Mouse (Mus musculus): ENCODE measurements around the gene Gsto2.
A peak's percentile ranks its signal among the peaks of the same experiment; 100 is the strongest.

Gsto2 gene

GRCm38 (mm10) chr19:47891562-47892312 lies 26.4 kb downstream of the Gsto2 start:
- no peak for ATAC-seq (ENCODE audit: low TSS enrichment)

DNA sequence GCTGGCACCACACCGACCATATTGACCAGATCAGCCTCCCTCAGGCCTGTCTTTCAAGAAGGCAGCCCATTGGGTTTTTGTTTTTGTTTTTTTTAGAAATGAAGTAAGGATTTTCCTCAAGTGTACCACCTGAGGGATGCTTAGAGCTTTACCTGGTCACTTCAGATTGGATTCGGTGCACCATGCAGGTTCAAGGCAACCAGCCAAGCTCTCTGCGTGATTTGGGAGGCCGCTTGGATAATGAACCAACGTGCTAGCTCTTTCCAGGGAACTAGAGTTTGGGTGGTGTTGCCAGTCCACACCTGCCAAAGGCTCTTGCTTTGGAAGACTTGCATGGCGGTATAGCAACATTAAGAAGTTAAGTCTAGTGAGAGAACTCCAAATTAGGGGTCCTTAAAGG lies 27.8 kb downstream of the Gsto2 start:
- ATAC-seq (ENCODE audit: low TSS enrichment) = no peak

GRCm38 (mm10) chr19:47898472-47899079 lies 33.2 kb downstream of the Gsto2 start:
- ATAC-seq (ENCODE audit: low TSS enrichment) = no peak

- no peak for ATAC-seq (ENCODE audit: low TSS enrichment)
Observed at GRCm38 (mm10) chr19:47900012-47900411, 34.7 kb downstream of the Gsto2 start.

GRCm38 (mm10) chr19:47900558-47900957 lies 35.2 kb downstream of the Gsto2 start:
- ATAC-seq (ENCODE audit: low TSS enrichment) = no peak

GRCm38 (mm10) chr19:47902316-47903201 lies 37.2 kb downstream of the Gsto2 start:
- ATAC-seq (ENCODE audit: low TSS enrichment) = no peak

- ATAC-seq (ENCODE audit: low TSS enrichment) = no peak
Observed at GRCm38 (mm10) chr19:47903679-47904078, 38.3 kb downstream of the Gsto2 start.

GRCm38 (mm10) chr19:47905081-47905480 lies 39.7 kb downstream of the Gsto2 start:
- ATAC-seq (ENCODE audit: low TSS enrichment) = no peak

DNA sequence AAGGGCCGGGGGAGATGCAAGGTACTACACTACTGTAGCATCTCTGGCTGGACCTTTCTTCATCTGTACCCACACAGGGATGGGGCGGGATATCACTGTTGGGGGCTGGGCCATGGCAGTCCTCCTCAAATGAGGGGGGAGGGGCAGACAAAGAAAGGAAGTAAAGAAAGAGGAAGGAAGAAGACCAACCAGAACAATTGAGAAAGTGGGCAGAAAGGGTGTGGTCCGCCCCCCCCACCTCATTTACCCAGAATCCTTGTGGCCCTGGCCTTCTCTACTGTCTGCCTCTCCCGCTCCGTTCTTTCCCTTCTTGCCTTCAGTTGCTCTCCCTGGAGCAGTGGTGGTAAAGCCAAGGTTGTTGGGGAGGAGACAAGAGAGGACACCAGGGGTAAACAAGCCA lies 40.3 kb downstream of the Gsto2 start:
- ATAC-seq (ENCODE audit: low TSS enrichment) = no peak

- no peak for ATAC-seq (ENCODE audit: low TSS enrichment)
Observed at GRCm38 (mm10) chr19:47907596-47907995, 42.3 kb downstream of the Gsto2 start.

DNA sequence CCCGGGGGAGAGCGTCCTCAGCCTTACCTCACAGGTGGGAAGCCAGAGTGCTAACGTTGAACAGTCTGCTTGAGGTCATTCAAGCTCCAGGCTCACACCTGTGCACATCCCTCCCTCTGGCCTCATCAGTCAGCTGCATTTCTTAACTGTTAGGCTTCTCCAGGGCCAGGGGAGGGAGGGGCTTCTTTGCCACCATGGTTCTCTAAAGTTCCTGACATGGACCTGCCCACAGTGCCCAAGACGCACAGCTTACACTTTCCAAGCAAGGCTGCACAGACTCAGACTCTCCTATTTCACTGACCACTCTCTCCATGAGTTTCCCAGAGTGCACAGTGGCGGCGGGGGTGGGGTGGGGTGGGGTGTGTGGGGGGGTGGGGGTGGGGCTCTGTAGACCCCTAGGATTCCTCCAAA lies 43.6 kb downstream of the Gsto2 start:
- ATAC-seq (ENCODE audit: low TSS enrichment) = no peak

DNA sequence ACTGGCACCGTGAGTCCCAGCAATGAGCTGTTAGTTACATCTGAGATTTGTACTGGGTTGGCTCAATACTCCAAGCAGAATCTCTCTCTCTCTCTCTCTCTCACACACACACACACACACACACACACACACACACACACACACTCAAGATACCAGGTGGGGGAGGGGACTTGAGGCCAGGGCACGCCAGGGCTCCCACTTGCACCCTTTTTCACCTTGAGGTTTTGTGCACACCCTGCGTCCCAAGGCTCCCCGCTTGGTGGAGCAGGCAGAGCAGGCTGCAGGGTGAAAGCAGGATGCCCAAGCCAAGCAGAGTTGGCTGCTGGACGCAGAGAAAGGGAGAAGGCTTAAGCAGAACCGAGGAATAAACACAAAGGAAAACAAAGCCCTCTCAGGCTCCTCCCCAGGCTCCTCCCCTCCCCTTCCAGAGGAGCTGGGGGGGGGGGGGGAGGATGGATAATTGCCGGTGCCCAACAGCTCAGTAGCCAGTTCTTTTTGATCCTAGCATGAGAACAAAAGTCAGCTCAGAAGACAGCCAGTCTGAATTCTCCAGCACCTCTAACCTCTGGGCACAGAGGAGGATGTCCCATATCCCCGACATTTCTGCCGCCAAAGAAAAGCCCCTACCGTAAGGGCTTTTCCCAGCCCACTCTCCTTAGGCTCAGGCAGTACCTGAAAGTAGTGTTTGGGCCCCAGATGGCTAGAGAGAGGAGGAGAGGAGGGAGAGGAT lies 44.2 kb downstream of the Gsto2 start:
- peak; percentile 27; the same call in 1 of the 2 replicates for ATAC-seq (ENCODE audit: low TSS enrichment)

DNA sequence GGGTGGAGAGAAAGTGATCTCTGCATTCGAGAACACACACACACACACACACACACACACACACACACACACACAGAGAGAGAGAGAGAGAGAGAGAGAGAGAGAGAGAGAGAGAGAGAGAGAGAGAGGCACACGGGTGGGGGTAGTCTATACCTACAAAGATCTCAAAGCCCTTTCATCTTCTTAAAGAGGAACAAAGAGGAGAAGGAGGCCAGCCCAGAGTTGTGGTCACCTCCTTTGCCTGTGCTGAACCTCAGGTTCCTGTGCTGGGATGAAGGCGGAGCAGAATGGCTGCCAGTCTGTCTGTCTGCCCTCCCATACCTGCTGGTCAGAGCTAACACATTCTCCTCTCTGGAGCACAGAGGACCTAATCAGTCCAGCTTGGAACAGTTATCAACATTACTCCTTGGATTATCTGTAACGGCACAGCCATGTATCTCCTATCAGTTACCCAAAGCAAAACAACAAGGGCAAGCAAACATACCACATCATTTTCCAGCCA lies 44.8 kb downstream of the Gsto2 start:
- ATAC-seq (ENCODE audit: low TSS enrichment) = no peak

GRCm38 (mm10) chr19:47910751-47911150 lies 45.4 kb downstream of the Gsto2 start:
- no peak for ATAC-seq (ENCODE audit: low TSS enrichment)

GRCm38 (mm10) chr19:47913344-47913743 lies 48.0 kb downstream of the Gsto2 start:
- ATAC-seq (ENCODE audit: low TSS enrichment) = no peak

GRCm38 (mm10) chr19:47914191-47914590 lies 48.9 kb downstream of the Gsto2 start:
- ATAC-seq (ENCODE audit: low TSS enrichment) = no peak

DNA sequence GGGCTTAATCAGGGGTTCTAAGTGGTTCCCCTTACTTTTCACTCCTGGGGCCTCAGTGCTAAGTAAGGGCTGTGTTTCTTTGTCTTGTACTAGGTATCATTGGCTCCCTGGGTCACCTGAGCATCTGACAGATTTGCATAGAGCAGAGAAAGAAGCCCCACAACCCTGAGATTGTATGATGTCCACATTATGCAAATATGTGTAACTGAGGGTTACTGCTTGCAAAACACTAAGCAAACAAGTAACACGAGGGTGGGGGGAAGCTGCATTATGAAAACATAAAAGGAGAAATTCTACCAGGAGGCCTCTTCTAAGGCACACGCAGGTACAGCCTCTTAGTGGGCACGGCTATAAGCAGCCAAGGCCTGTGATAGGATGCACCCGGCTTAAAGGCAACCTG lies 49.9 kb downstream of the Gsto2 start:
- ATAC-seq (ENCODE audit: low TSS enrichment) = no peak

- ATAC-seq (ENCODE audit: low TSS enrichment) = no peak
Observed at GRCm38 (mm10) chr19:47917396-47917795, 52.1 kb downstream of the Gsto2 start.

DNA sequence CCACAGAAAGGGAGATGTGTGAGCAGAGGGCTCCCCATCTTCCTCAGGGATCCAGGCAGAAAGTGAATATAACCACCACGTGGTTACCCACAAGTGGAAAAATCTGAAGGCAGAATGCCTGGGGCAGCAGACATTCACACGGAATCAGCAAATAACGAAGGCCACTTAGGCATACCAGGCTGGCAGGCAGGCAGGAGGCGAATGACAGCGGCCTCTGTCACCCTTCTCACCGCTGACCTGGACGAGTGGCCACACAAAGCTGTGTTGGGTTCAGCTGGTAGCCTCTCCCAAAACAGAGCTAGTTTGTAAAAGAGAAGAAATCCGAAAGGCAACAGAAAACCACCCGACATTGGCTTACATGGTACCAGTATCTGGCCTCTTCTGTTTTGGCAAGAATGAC lies 52.7 kb downstream of the Gsto2 start:
- no peak for ATAC-seq (ENCODE audit: low TSS enrichment)

- 0 out of 2 replicates have a peak, but pooled peaks have one; percentile 25 for ATAC-seq (ENCODE audit: low TSS enrichment)
Observed at GRCm38 (mm10) chr19:47918455-47919101, 53.2 kb downstream of the Gsto2 start.
